Mouse (Mus musculus): ENCODE results near the gene Park7. TPM values are rescaled to one million over a fixed set of nuclear protein-coding genes. Genes with fewer than 3 reads are reported as not detected.
"Not testable (repeated sequence)": the region's sequence is repeated elsewhere in the genome, so short reads cannot be mapped to it uniquely, and the experiment has no call there.

The Park7 gene
- polyA plus RNA-seq, 1 experiment: 277 TPM

DNA sequence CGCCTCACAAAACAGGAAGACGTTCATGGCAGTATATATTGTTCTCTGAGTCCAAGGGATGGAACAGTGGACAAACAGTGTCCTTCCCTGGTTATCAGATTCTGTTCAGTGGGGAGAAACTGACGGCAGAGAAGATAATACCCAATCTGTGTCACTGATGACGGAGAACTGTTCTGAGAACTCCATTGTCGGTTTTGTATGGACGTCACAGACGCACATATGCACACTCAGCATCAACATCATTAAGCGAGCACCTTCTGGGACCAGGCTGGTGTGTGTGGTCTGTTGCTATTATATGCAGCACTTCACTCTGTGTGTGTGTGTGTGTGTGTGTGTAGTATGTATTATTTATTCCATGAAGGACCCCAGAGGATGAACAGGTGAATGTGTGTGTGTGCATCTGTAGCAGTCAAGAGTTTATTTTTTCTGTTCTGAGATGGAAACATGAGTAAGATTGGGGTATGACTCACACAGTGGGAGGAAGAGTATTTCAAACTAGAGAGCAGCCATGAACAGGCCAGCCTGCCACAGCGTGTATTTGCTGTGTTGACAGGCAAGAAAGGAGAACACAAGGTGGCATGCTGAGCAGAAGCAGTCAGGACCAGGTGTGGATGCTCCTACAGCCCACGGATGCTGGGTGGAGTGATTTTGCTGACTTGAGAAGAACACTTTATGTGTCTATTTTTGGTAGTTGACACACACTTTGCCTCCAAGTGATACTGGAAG lies 1.1 kb upstream of the Park7 start:
- H3K9me3 ChIP-seq: no peaks in the 10 kb centered on the region

GRCm38 (mm10) chr4:150913743-150914142 lies 494 bp downstream of the Park7 start:
- no peaks in the 10 kb centered on the region for H3K36me3 ChIP-seq (replicated peaks; ENCODE audit: low read length)
- no peaks in the 10 kb centered on the region for H3K27me3 ChIP-seq (replicated peaks)
- peak overlapping the region; percentile 96 for H3K4me3 ChIP-seq (replicated peaks)
- no peaks in the 10 kb centered on the region for H3K9me3 ChIP-seq
- peaks cover 53% of the 10 kb centered on the region for H3K4me1 ChIP-seq
- TF ChIP-seq FLI1 (IDR thresholded peaks at IDR 0.05; ENCODE audit: low read length) (no peak), GATA1 (IDR thresholded peaks at IDR 0.05; ENCODE audit: borderline replicate concordance, low read length) (no peak)

More for the DNA sequence above, 1.1 kb upstream of the Park7 start:
- H3K4me1 ChIP-seq: peaks cover 43% of the 10 kb centered on the region
- no peaks in the 10 kb centered on the region for H3K36me3 ChIP-seq (replicated peaks; ENCODE audit: low read length)
- H3K4me3 ChIP-seq (replicated peaks): peak overlapping the region; percentile 96
- TF ChIP-seq FLI1 (IDR thresholded peaks at IDR 0.05; ENCODE audit: low read length) (no peak), GATA1 (IDR thresholded peaks at IDR 0.05; ENCODE audit: borderline replicate concordance, low read length) (no peak)
- H3K27me3 ChIP-seq (replicated peaks): no peaks in the 10 kb centered on the region

GRCm38 (mm10) chr4:150910164-150910951 lies 3.9 kb downstream of the Park7 start:
- H3K9me3 ChIP-seq: no peaks in the 10 kb centered on the region
- no peaks in the 10 kb centered on the region for H3K27me3 ChIP-seq (replicated peaks)
- H3K4me3 ChIP-seq (replicated peaks): peak overlapping the region; percentile 97
- TF ChIP-seq GATA1 (IDR thresholded peaks at IDR 0.05; ENCODE audit: borderline replicate concordance, low read length): no peak
- no peak for TF ChIP-seq FLI1 (IDR thresholded peaks at IDR 0.05; ENCODE audit: low read length)
- H3K4me1 ChIP-seq: peaks cover 69% of the 10 kb centered on the region
- peaks cover 25% of the 10 kb centered on the region for H3K36me3 ChIP-seq (replicated peaks; ENCODE audit: low read length)

DNA sequence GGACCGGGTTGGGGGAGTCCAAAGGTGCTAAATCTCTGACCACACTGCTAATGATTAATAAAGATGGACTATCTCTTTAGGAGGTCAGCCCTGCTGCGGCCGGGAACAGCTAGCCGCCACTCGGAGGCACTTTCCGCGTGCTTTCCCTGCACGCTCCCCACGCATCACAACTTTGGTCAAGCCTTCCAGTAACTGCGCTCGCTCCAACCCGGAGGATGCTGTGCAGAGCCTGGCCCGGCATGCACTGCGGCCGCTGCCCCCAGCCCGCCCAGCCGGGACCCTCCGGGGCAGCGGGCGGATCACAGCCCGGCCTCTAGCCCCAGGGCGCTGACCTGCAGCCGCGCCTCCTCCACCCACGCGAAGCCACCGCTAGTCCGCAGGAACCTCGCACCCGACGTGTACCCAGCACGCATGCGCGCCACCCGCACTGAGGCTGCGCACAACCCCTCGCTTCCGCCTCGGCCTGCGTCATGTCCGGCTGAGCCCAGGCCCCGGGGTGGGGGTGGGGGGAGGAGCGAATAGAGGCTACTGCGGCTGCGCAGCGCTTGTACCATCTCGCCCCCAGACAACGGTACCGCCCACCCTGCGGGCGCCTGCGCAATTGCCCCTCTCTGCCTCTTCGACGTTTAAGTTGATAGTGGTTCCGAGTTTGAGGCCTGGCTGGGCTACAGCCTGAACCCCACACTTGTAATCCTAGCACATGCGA lies 4.6 kb downstream of the Park7 start:
- Histone ChIP-seq H3K4me3 (replicated peaks) (peak overlapping the region; percentile 97), H3K36me3 (replicated peaks; ENCODE audit: low read length) (peaks cover 31% of the 10 kb centered on the region), H3K4me1 (peaks cover 68% of the 10 kb centered on the region), H3K9me3 (no peaks in the 10 kb centered on the region), H3K27me3 (replicated peaks) (no peaks in the 10 kb centered on the region)
- no peak for TF ChIP-seq FLI1 (IDR thresholded peaks at IDR 0.05; ENCODE audit: low read length)
- TF ChIP-seq GATA1 (IDR thresholded peaks at IDR 0.05; ENCODE audit: borderline replicate concordance, low read length): no peak

DNA sequence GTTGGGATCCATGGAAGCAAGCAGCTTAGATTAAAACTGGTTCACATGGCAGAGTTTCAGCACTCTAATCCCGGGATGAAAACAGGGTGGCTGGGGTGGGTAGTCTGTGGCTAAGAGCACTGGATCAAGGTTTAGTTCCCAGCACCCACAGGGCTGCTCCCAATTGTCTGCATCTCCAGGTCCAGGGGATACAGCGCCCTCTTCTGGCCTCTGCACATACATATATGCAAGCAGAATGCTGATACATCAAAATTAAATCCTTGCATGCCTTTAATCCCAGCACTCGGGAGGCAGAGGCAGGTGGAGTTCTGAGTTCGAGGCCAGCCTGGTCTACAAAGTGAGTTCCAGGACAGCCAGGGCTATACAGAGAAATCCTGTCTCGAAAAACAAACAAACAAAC lies 5.7 kb downstream of the Park7 start:
- H3K9me3 ChIP-seq; H3K27me3 ChIP-seq (replicated peaks): not testable (repeated sequence)
- H3K4me3 ChIP-seq (replicated peaks): peak overlapping the region; percentile 62
- peaks cover 70% of the 10 kb centered on the region for H3K4me1 ChIP-seq
- H3K36me3 ChIP-seq (replicated peaks; ENCODE audit: low read length): peaks cover 39% of the 10 kb centered on the region

DNA sequence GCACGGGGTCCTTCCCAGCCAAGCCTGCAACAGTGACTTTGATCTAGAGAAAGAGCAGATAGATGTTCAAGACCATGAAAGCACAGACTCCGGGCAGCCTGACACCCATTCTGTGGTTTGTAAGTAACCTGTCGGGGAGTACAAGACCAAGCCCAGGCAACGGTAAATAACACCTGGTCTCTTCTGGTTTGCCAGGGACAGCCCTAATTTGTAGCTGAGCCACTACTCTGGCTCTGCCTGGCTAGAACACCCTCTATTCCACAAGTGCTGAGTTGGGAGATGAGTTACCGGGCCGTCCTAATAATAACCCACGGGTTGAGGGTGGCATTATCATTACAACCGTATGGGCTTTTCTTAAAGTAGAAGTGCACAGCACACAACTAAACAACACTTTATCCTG lies 7.1 kb downstream of the Park7 start:
- no peak for TF ChIP-seq FLI1 (IDR thresholded peaks at IDR 0.05; ENCODE audit: low read length)
- no peak for TF ChIP-seq GATA1 (IDR thresholded peaks at IDR 0.05; ENCODE audit: borderline replicate concordance, low read length)
- Histone ChIP-seq H3K27me3 (replicated peaks) (no peaks in the 10 kb centered on the region), H3K9me3 (no peaks in the 10 kb centered on the region), H3K36me3 (replicated peaks; ENCODE audit: low read length) (peaks cover 53% of the 10 kb centered on the region), H3K4me1 (peaks cover 59% of the 10 kb centered on the region), H3K4me3 (replicated peaks) (no peak overlapping the region)

DNA sequence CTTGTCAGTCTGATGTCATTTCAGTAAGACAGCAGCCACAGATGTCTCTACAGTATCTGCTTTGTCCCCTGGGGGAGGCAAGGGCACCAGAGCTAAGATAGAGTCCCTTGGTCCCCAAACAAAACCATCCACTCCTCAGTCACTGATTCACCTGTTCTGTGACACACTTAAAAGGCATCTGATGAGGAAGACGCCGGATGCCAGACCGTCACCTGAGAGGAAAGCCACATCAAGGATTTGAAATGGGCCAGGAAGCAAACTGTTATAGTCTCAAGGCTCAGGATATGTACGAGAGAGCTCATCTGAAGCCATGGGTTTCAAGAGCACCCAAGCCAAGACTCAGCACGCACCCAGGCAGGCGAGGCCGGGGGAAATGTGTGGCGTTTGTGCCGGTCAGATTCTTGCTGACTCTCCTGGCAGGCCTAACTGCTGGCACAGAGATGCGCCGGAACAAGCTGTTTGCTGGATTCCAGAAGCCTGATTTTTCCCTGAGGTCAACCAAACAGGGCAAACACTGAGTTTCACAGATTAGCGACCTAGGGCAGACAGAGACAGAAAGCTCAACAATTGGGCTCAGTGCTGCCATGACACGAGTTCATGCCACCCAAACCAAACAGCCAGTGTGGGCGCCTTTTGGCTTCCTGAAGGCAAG lies 11.0 kb downstream of the Park7 start:
- no peak for TF ChIP-seq FLI1 (IDR thresholded peaks at IDR 0.05; ENCODE audit: low read length)
- no peak for TF ChIP-seq GATA1 (IDR thresholded peaks at IDR 0.05; ENCODE audit: borderline replicate concordance, low read length)
- H3K4me1 ChIP-seq: peaks cover 58% of the 10 kb centered on the region
- H3K4me3 ChIP-seq (replicated peaks): no peak overlapping the region
- H3K36me3 ChIP-seq (replicated peaks; ENCODE audit: low read length): peaks cover 89% of the 10 kb centered on the region
- no peaks in the 10 kb centered on the region for H3K9me3 ChIP-seq
- H3K27me3 ChIP-seq (replicated peaks): no peaks in the 10 kb centered on the region

- Histone ChIP-seq H3K4me3 (replicated peaks) (no peak overlapping the region), H3K4me1 (peaks cover 47% of the 10 kb centered on the region), H3K27me3 (replicated peaks) (no peaks in the 10 kb centered on the region), H3K9me3 (no peaks in the 10 kb centered on the region), H3K36me3 (replicated peaks; ENCODE audit: low read length) (peaks cover 89% of the 10 kb centered on the region)
- TF ChIP-seq GATA1 (IDR thresholded peaks at IDR 0.05; ENCODE audit: borderline replicate concordance, low read length) (no peak), FLI1 (IDR thresholded peaks at IDR 0.05; ENCODE audit: low read length) (no peak)
Measured at GRCm38 (mm10) chr4:150902062-150902461, 12.2 kb downstream of the Park7 start.

DNA sequence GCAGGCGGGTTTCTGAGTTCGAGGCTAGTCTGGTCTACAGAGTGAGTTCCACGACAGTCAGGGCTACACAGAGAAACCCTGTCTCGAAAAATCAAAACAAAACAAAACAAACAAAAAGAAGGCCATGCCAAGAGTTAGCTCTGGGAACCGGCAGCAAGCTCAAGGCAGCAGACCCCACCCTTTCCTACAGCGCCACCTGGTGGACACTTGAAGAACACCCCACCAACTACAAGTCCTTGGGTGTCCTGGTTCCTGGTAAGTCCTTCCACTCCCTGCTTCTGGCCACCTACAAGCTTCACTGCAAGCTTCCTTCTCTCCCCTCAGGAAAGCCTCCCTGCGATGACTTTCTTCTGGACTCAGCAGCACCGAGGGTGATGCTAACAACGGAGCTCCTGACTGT lies 12.6 kb downstream of the Park7 start:
- Histone ChIP-seq H3K4me1 (peaks cover 46% of the 10 kb centered on the region), H3K9me3 (no peaks in the 10 kb centered on the region), H3K36me3 (replicated peaks; ENCODE audit: low read length) (peaks cover 89% of the 10 kb centered on the region), H3K27me3 (replicated peaks) (no peaks in the 10 kb centered on the region), H3K4me3 (replicated peaks) (no peak overlapping the region)
- no peak for TF ChIP-seq FLI1 (IDR thresholded peaks at IDR 0.05; ENCODE audit: low read length)
- no peak for TF ChIP-seq GATA1 (IDR thresholded peaks at IDR 0.05; ENCODE audit: borderline replicate concordance, low read length)
